Mouse (Mus musculus) G1E (cell line): ENCODE measurements around the gene Accs. TPM values are rescaled to one million over a fixed set of nuclear protein-coding genes. Genes with fewer than 3 reads are reported as not detected.
A peak's percentile ranks its signal among the peaks of the same experiment; 100 is the strongest.

ENCODE experiments used
- ATAC-seq: 2 replicates; pipeline ENCODE4 v1.8.0; 2016; ENCODE audit warnings: mild to moderate bottlenecking; ENCODE audit not compliant: insufficient number of reproducible peaks, poor library complexity, low FRiP score, severe bottlenecking; ENCODE audit errors: extremely low read depth
- DNase-seq: peaks from one replicate; pipeline ENCODE4 v3.0.0; 2012; ENCODE audit warnings: low spot score
- H3K27me3 ChIP-seq: 2 replicates; pipeline ENCODE4 v1.6.1; 2012; ENCODE audit warnings: mild to moderate bottlenecking, low read length, inconsistent platforms; ENCODE audit not compliant: insufficient read depth
- H3K36me3 ChIP-seq: replicated peaks from 2 replicates; pipeline ENCODE3; 2012; ENCODE audit warnings: mild to moderate bottlenecking, inconsistent platforms
- H3K4me1 ChIP-seq: 2 replicates; pipeline ENCODE4 v1.6.1; 2012; ENCODE audit warnings: low read depth, low read length, inconsistent platforms, mixed read lengths; ENCODE audit not compliant: insufficient read depth
- H3K4me3 ChIP-seq: 2 replicates; pipeline ENCODE4 v1.5.1; 2012; ENCODE audit warnings: low read depth, mild to moderate bottlenecking, inconsistent platforms, low read length, moderate library complexity, mixed read lengths
- H3K9me3 ChIP-seq: replicated peaks from 2 replicates; pipeline ENCODE4 v1.6.1; 2012; ENCODE audit warnings: inconsistent platforms
- CTCF ChIP-seq: IDR thresholded peaks from 2 replicates; pipeline ENCODE4 v1.5.1; 2012; ENCODE audit warnings: low read depth, low read length, inconsistent platforms, mixed read lengths
- GATA1 ChIP-seq: IDR thresholded peaks from 2 replicates; pipeline ENCODE4 v1.6.1; 2012; ENCODE audit warnings: borderline replicate concordance, low read length, inconsistent platforms, mixed read lengths
- GATA2 ChIP-seq: IDR thresholded peaks from 2 replicates; pipeline ENCODE4 v1.6.1; 2012; ENCODE audit warnings: low read depth, low read length, inconsistent platforms, borderline replicate concordance
- POLR2AphosphoS5 ChIP-seq: IDR thresholded peaks from 2 replicates; pipeline ENCODE4 v1.6.1; 2012; ENCODE audit warnings: low read depth, low read length, inconsistent platforms; ENCODE audit not compliant: insufficient replicate concordance
- TAL1 ChIP-seq: conservative IDR thresholded peaks from 2 replicates; pipeline ENCODE4 v1.6.1; 2012; ENCODE audit warnings: low read depth, low read length, inconsistent platforms, mixed read lengths
- polyA plus RNA-seq: library from polyadenylated mRNA; stranded (reverse); fragments of >175 nt; gene quantifications from 2 replicates; pipeline ENCODE4 v1.2.3, GENCODE M21; 2012
- total RNA-seq, 2 experiments: library from RNA; stranded (forward) in 1 of 2; stranded (reverse) in 1 of 2; fragments of 200-1000 nt in 1 of 2; fragments of >200 nt in 1 of 2; fragmentation: Nextera tagmentation in 1 of 2; gene quantifications; 2 replicates each; pipeline ENCODE4 v1.2.3; 2014 to 2017

Gene Accs
- total and polyA plus RNA-seq, 3 experiments: 2.9 to 3.6 (median 3.0) TPM

- H3K36me3 ChIP-seq: peaks cover 94% of the 10 kb centered on the region
- no peak for ATAC-seq
These were observed 43.1 kb downstream of the Accs start for GRCm38 (mm10) chr2:93806487-93807201.

GRCm38 (mm10) chr2:93805523-93805922 is 44.2 kb downstream of the Accs start:
- H3K4me3 ChIP-seq: no peak overlapping the region
- ATAC-seq: no peak
- H3K9me3 ChIP-seq: no peaks in the 10 kb centered on the region
- peaks cover 94% of the 10 kb centered on the region for H3K36me3 ChIP-seq
- no peak for DNase-seq
- no peaks in the 10 kb centered on the region for H3K27me3 ChIP-seq
- H3K4me1 ChIP-seq: peaks cover 2% of the 10 kb centered on the region; the same call in 1 of the 2 replicates
- TF ChIP-seq CTCF (no peak), TAL1 (no peak), POLR2AphosphoS5 (no peak), GATA2 (no peak), GATA1 (no peak)

More at GRCm38 (mm10) chr2:93806487-93807201, 43.1 kb downstream of the Accs start:
- peaks cover 2% of the 10 kb centered on the region; the same call in 1 of the 2 replicates for H3K4me1 ChIP-seq
- H3K9me3 ChIP-seq: no peaks in the 10 kb centered on the region
- no peak for DNase-seq
- H3K4me3 ChIP-seq: no peak overlapping the region
- H3K27me3 ChIP-seq: no peaks in the 10 kb centered on the region
- TF ChIP-seq CTCF (no peak), GATA1 (no peak), GATA2 (no peak)

- H3K9me3 ChIP-seq: no peaks in the 10 kb centered on the region
- H3K4me1 ChIP-seq: peaks cover 2% of the 10 kb centered on the region; the same call in 1 of the 2 replicates
- TF ChIP-seq TAL1 (no peak), CTCF (no peak), POLR2AphosphoS5 (no peak), GATA1 (no peak), GATA2 (no peak)
- ATAC-seq (no peak), DNase-seq (no peak)
- peaks cover 94% of the 10 kb centered on the region for H3K36me3 ChIP-seq
- no peaks in the 10 kb centered on the region for H3K27me3 ChIP-seq
- no peak overlapping the region for H3K4me3 ChIP-seq
These were observed 44.7 kb downstream of the Accs start for GRCm38 (mm10) chr2:93805066-93805465.

- ATAC-seq (peak; percentile 40; the same call in 1 of the 2 replicates), DNase-seq (no peak)
- Histone ChIP-seq H3K9me3 (no peaks in the 10 kb centered on the region), H3K36me3 (peaks cover 93% of the 10 kb centered on the region), H3K27me3 (no peaks in the 10 kb centered on the region), H3K4me3 (no peak overlapping the region), H3K4me1 (peaks cover 2% of the 10 kb centered on the region; the same call in 1 of the 2 replicates)
- no peak for TF ChIP-seq GATA1
- no peak for TF ChIP-seq TAL1
- no peak for TF ChIP-seq GATA2
- no peak for TF ChIP-seq CTCF
- no peak for TF ChIP-seq POLR2AphosphoS5
These were observed 46.8 kb downstream of the Accs start for GRCm38 (mm10) chr2:93802947-93803346.

GRCm38 (mm10) chr2:93801097-93801496 is 48.6 kb downstream of the Accs start:
- peaks cover 93% of the 10 kb centered on the region for H3K36me3 ChIP-seq

GRCm38 (mm10) chr2:93797162-93797795 is 52.5 kb downstream of the Accs start:
- no peaks in the 10 kb centered on the region for H3K9me3 ChIP-seq
- no peaks in the 10 kb centered on the region for H3K27me3 ChIP-seq
- TF ChIP-seq TAL1 (no peak), CTCF (no peak), POLR2AphosphoS5 (no peak), GATA2 (no peak), GATA1 (no peak)
- no peaks in the 10 kb centered on the region for H3K4me1 ChIP-seq
- DNase-seq (no peak), ATAC-seq (no peak)
- H3K4me3 ChIP-seq: no peak overlapping the region
- H3K36me3 ChIP-seq: peaks cover 96% of the 10 kb centered on the region

More at GRCm38 (mm10) chr2:93801097-93801496, 48.6 kb downstream of the Accs start:
- Histone ChIP-seq H3K4me1 (peaks cover 2% of the 10 kb centered on the region; the same call in 1 of the 2 replicates), H3K27me3 (no peaks in the 10 kb centered on the region), H3K4me3 (no peak overlapping the region), H3K9me3 (no peaks in the 10 kb centered on the region)
- DNase-seq (no peak), ATAC-seq (no peak)
- TF ChIP-seq CTCF (no peak), TAL1 (no peak), GATA1 (no peak), POLR2AphosphoS5 (no peak), GATA2 (no peak)
